Mouse (Mus musculus): ENCODE measurements around the gene Ulk4. TPM values are rescaled to one million over a fixed set of nuclear protein-coding genes. Genes with fewer than 3 reads are reported as not detected.

Ulk4 gene
- polyA plus RNA-seq, 1 experiment from 2014 or later: 32.8 TPM

DNA sequence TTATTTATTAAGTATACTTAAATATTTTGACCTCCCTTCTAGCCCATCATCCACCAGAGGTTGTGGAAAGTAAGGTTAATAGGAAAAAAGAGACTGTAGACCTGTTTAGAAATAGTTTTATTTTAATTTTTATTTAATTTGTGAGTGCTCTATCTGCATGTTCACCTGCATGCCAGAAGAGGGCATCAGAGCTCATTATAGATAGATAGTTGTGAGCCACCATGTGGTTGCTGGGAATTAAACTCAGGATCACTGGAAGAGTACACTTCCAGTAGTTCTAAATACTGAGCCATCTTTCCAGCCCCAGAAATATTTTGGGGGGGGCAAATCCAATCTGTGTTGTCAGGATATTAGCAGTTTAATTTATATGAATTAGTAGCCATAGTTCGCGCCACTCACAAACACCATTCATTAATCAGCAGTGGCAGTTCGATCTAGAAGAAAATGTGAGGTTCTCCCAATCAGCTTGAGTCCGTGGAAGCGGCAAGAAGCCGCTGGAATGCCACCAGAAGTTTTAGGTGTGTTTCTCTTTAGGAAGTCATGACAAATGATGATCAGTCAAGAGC is 6.7 kb upstream of the Ulk4 start:
- Histone ChIP-seq H3K4me1 (replicated peaks) (peaks cover 18% of the 10 kb centered on the region), H3K9me3 (replicated peaks) (no peaks in the 10 kb centered on the region; the same call in 1 of the 2 replicates), H3K9ac (no peak overlapping the region), H3K4me2 (no peak overlapping the region), H3K27me3 (no peaks in the 10 kb centered on the region), H3K4me3 (replicated peaks) (no peak overlapping the region), H3K36me3 (replicated peaks) (no peaks in the 10 kb centered on the region), H3K27ac (replicated peaks) (no peak overlapping the region)
- no peak for ATAC-seq (ENCODE audit: insufficient read depth)
- 87% methylated on average over 6 of the region's 6 CpGs for WGBS (ENCODE audit: insufficient replicate concordance)

DNA sequence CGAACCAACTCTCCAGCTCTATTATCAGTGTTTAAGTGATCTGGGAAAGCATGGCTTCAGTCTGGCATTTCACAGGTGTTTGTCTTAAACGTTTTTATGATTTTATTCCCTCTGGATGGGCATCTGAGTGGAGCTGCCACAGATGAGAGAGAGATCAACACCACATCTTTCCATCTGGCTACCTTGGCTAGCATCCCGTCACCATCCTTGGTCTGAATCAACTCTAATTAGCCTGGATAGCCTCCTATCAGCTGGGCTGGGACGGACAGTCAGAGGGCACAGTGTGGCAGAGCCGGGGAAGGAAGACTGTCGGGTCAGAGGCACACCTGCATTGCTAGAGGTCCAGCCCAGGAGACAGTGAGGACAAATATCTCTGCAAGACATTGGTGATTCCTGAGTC is 4.9 kb upstream of the Ulk4 start:
- H3K27ac ChIP-seq (replicated peaks): no peak overlapping the region
- H3K4me3 ChIP-seq (replicated peaks): no peak overlapping the region
- H3K27me3 ChIP-seq: no peaks in the 10 kb centered on the region
- no peak overlapping the region for H3K4me2 ChIP-seq
- H3K36me3 ChIP-seq (replicated peaks): no peaks in the 10 kb centered on the region
- H3K9ac ChIP-seq: no peak overlapping the region
- WGBS (ENCODE audit: insufficient replicate concordance): 65% methylated on average over 6 of the region's 6 CpGs
- peaks cover 29% of the 10 kb centered on the region for H3K4me1 ChIP-seq (replicated peaks)
- no peak for ATAC-seq (ENCODE audit: insufficient read depth)
- no peaks in the 10 kb centered on the region; the same call in 1 of the 2 replicates for H3K9me3 ChIP-seq (replicated peaks)

DNA sequence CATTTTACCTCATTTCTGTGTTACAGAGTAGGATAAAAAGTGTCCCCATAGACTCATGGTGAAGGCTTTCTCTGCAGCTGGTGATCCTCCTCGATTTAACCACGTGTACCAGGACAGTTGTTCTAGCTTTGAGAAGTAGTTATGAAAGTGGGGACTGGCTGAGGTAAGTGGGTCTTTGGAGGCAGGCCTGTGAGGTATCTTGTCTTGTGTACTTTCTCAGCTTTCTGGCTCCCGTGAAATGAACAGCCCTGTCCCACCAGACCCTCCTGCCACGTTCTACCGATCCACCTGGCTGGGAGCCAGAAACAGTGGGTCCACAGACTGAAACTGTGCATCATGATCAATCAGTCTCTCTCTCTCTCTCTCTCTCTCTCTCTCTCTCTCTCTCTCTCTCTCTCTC is 2.2 kb upstream of the Ulk4 start:
- 86% methylated on average over 5 of the region's 5 CpGs for WGBS (ENCODE audit: insufficient replicate concordance)
- H3K4me2 ChIP-seq: no peak overlapping the region

DNA sequence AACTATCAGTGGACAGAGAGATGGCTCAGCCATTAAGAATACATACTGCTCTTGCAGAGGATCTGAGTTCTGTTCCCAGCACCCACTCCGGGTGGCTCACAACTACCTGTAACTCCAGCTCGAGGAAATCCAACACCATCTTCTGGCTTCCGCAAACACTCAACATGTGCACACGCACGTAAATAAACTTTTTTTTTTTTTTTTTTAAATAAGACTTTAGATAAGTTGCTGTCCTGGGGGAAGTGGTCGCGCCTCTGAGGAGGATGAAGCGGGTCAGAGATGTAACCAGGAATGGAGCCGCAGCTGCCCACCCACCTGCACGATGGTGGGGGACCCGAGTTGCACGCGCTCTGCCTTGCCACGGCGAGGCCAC is 266 bp downstream of the Ulk4 start:
- Histone ChIP-seq H3K27ac (replicated peaks) (no peak overlapping the region), H3K9ac (peak overlapping the region; percentile 47), H3K27me3 (no peaks in the 10 kb centered on the region), H3K4me1 (replicated peaks) (peaks cover 19% of the 10 kb centered on the region), H3K9me3 (replicated peaks) (no peaks in the 10 kb centered on the region), H3K4me3 (replicated peaks) (peak overlapping the region; percentile 77), H3K36me3 (replicated peaks) (no peaks in the 10 kb centered on the region), H3K4me2 (peak overlapping the region; percentile 87)
- WGBS (ENCODE audit: insufficient replicate concordance): 21% methylated on average over 15 of the region's 15 CpGs
- ATAC-seq (ENCODE audit: insufficient read depth): no peak

More for the DNA sequence above, 2.2 kb upstream of the Ulk4 start:
- Histone ChIP-seq H3K4me1 (replicated peaks) (peaks cover 19% of the 10 kb centered on the region), H3K9ac (no peak overlapping the region), H3K9me3 (replicated peaks) (no peaks in the 10 kb centered on the region; the same call in 1 of the 2 replicates), H3K27ac (replicated peaks) (no peak overlapping the region), H3K36me3 (replicated peaks) (no peaks in the 10 kb centered on the region), H3K27me3 (no peaks in the 10 kb centered on the region), H3K4me3 (replicated peaks) (no peak overlapping the region)
- no peak for ATAC-seq (ENCODE audit: insufficient read depth)

DNA sequence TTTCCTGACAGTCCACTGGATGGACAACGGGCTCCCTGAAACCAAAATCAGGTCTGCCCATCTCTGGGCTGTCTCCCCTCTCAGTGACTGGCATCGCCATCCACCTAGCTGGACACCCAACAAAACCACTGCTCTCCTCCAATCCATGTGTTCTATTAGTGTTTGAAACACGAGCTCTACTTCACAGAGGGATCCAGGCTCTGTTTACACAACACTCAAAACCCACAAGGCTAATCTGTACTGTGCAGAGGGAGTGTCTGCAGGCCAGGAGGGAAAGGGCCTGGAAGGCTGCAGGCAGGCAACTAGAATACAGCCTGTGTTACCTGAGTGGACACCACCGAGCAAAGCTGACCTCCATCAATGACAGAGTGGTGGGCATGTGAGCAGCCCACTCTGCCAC is 5.4 kb downstream of the Ulk4 start:
- no peaks in the 10 kb centered on the region for H3K36me3 ChIP-seq (replicated peaks)
- H3K4me3 ChIP-seq (replicated peaks): no peak overlapping the region
- ATAC-seq (ENCODE audit: insufficient read depth): no peak; the same call in 1 of the 2 replicates
- H3K9ac ChIP-seq: no peak overlapping the region
- WGBS (ENCODE audit: insufficient replicate concordance): 46% methylated on average over 4 of the region's 4 CpGs
- H3K4me1 ChIP-seq (replicated peaks): peaks cover 2% of the 10 kb centered on the region
- H3K4me2 ChIP-seq: no peak overlapping the region
- H3K27ac ChIP-seq (replicated peaks): no peak overlapping the region
- no peaks in the 10 kb centered on the region for H3K9me3 ChIP-seq (replicated peaks)
- H3K27me3 ChIP-seq: no peaks in the 10 kb centered on the region

DNA sequence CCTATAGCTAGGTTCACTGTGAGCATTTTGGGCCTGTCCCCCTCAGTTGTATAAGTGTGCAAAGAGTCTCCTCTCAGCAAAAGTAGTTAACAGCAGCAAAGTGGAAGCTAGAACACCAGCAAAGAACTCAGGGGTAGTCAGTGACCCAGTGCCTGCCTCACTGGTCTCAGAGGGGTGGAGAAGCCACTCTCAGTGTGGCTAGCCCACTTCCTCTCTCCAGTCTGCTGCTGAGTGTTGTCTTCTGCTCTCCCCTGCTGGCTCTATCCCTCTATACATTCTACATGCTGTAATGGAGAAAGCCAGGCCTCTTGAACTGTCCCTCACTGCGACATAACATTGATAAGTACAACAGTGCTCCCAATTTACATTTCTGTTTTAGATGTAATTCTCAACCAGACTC is 5.8 kb downstream of the Ulk4 start:
- no peaks in the 10 kb centered on the region for H3K4me1 ChIP-seq (replicated peaks)

DNA sequence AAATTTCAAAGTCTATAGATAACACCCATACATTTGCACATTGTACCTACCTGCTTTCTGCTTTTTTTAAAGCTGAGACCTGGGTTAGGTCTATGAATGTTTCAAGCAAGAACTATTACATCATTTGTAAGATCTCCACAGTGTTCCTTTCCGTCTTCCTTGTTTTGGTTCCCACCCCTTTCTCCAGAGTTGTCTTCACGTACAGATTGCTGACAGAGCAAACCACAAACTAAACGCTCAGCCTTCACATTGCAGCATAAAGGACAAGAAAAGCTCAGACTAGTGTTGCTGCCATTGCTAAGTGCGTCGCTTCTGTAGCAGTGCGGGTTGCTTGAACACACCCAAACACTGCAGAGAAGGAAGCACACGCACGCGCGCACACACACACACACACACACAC is 11.7 kb downstream of the Ulk4 start:
- no peak overlapping the region for H3K27ac ChIP-seq (replicated peaks)
- ATAC-seq (ENCODE audit: insufficient read depth): no peak
- H3K4me2 ChIP-seq: no peak overlapping the region
- H3K4me3 ChIP-seq (replicated peaks): no peak overlapping the region
- H3K9ac ChIP-seq: no peak overlapping the region
- H3K27me3 ChIP-seq: no peaks in the 10 kb centered on the region
- no peaks in the 10 kb centered on the region for H3K4me1 ChIP-seq (replicated peaks)
- H3K36me3 ChIP-seq (replicated peaks): no peaks in the 10 kb centered on the region
- 39% methylated on average over 10 of the region's 10 CpGs for WGBS (ENCODE audit: insufficient replicate concordance)
- no peaks in the 10 kb centered on the region for H3K9me3 ChIP-seq (replicated peaks)

More for the DNA sequence above, 5.8 kb downstream of the Ulk4 start:
- H3K27ac ChIP-seq (replicated peaks): no peak overlapping the region
- no peaks in the 10 kb centered on the region for H3K36me3 ChIP-seq (replicated peaks)
- no peak overlapping the region for H3K9ac ChIP-seq
- no peaks in the 10 kb centered on the region for H3K9me3 ChIP-seq (replicated peaks)
- 48% methylated on average over 1 of the region's 1 CpGs for WGBS (ENCODE audit: insufficient replicate concordance)
- no peak for ATAC-seq (ENCODE audit: insufficient read depth)
- H3K27me3 ChIP-seq: no peaks in the 10 kb centered on the region
- H3K4me3 ChIP-seq (replicated peaks): no peak overlapping the region
- H3K4me2 ChIP-seq: no peak overlapping the region

DNA sequence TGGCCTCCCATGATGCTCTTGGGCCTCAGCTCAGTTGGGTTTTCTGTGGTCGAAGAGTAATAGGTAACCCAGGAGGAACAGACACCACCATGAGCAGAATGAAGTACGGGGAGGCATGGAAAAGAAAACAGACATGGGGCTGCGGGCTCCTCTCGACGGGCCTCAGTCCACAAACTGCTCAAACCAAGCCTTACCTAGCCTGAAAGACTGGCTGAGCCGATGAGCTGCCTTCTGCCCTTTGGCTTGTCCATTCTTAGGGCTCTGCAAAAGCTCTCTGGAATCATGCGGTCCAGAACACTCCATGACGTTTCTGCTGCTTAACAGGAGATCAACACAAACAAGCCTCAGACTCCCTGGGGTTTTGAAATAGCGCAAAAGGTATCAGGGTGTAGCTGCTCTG is 19.9 kb downstream of the Ulk4 start:
- 68% methylated on average over 9 of the region's 9 CpGs for WGBS (ENCODE audit: insufficient replicate concordance)

DNA sequence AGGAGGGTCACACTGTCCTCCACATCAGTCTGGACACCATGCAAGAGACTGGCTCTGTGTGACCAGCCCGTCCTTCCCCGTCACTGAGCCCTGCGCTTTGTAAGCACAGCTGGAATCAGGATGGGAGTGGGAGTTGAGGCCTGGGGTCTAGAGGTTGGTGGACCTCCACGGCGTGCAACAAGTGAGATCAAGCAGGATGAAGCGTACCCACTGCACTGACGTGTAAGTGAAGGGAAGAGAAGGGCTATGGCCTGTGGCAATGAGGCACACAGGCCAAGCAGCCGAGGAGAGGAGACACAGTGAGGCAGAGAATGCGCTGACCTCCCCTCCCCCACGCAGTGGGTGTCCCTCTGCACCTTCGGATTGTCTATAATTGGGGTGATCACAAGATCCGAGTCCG is 22.2 kb downstream of the Ulk4 start:
- H3K4me1 ChIP-seq (replicated peaks): no peaks in the 10 kb centered on the region
- no peaks in the 10 kb centered on the region for H3K36me3 ChIP-seq (replicated peaks)
- ATAC-seq (ENCODE audit: insufficient read depth): no peak
- H3K27me3 ChIP-seq: no peaks in the 10 kb centered on the region
- H3K4me2 ChIP-seq: no peak overlapping the region
- WGBS (ENCODE audit: insufficient replicate concordance): 70% methylated on average over 13 of the region's 13 CpGs
- H3K9ac ChIP-seq: no peak overlapping the region
- H3K9me3 ChIP-seq (replicated peaks): no peaks in the 10 kb centered on the region
- no peak overlapping the region for H3K4me3 ChIP-seq (replicated peaks)
- no peak overlapping the region for H3K27ac ChIP-seq (replicated peaks)

More for the DNA sequence above, 19.9 kb downstream of the Ulk4 start:
- H3K36me3 ChIP-seq (replicated peaks): no peaks in the 10 kb centered on the region
- H3K27ac ChIP-seq (replicated peaks): no peak overlapping the region
- H3K9me3 ChIP-seq (replicated peaks): no peaks in the 10 kb centered on the region
- no peak overlapping the region for H3K9ac ChIP-seq
- no peak overlapping the region for H3K4me3 ChIP-seq (replicated peaks)
- no peaks in the 10 kb centered on the region for H3K4me1 ChIP-seq (replicated peaks)
- no peaks in the 10 kb centered on the region for H3K27me3 ChIP-seq
- ATAC-seq (ENCODE audit: insufficient read depth): no peak
- no peak overlapping the region for H3K4me2 ChIP-seq

DNA sequence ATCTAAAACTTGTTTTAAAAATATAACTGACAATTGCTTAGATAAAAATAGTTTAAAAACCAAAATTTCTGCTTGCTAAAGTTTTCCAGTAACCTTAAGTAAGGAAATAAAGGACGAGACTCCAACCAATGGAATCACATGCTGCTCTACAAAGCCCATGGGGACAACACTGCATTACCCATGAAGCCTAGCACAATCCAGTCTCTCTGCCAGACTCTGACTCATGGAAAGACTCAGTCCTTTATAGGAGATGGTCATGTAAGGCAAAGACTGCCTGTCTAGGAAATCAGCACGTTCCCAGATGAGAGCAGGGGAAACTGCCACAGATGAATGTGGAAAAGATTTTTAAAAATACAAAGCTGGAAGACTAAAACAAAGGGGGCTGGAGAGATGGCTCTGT is 23.0 kb downstream of the Ulk4 start:
- Histone ChIP-seq H3K4me1 (replicated peaks) (no peaks in the 10 kb centered on the region), H3K36me3 (replicated peaks) (no peaks in the 10 kb centered on the region), H3K27ac (replicated peaks) (no peak overlapping the region), H3K4me2 (no peak overlapping the region), H3K9me3 (replicated peaks) (no peaks in the 10 kb centered on the region), H3K27me3 (no peaks in the 10 kb centered on the region), H3K4me3 (replicated peaks) (no peak overlapping the region), H3K9ac (no peak overlapping the region)
- ATAC-seq (ENCODE audit: insufficient read depth): no peak
- WGBS (ENCODE audit: insufficient replicate concordance): 53% methylated on average over 2 of the region's 2 CpGs

DNA sequence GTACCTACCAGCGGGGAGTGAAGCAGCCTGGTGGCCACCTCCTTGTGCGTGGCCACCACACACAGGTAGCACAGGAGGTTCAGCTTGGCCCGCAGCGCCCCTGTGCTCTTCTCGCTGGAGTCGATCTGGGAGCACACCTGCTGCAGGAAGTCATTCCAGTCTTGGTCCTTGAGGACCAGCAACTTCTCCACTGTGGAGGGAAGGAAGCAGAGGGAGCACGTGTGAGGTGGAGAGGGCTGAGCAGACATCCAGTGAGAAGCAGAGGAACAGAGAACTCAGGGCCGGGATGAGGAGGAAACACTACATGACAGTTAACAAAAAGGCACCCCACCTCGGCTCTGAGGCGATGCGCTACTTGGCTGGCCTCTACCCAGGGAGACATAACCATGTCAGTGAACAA is 26.1 kb downstream of the Ulk4 start:
- 74% methylated on average over 11 of the region's 11 CpGs for WGBS (ENCODE audit: insufficient replicate concordance)
- Histone ChIP-seq H3K27me3 (no peaks in the 10 kb centered on the region), H3K9me3 (replicated peaks) (no peaks in the 10 kb centered on the region), H3K4me1 (replicated peaks) (no peaks in the 10 kb centered on the region), H3K36me3 (replicated peaks) (no peaks in the 10 kb centered on the region), H3K4me2 (no peak overlapping the region), H3K27ac (replicated peaks) (no peak overlapping the region), H3K4me3 (replicated peaks) (no peak overlapping the region), H3K9ac (no peak overlapping the region)
- ATAC-seq (ENCODE audit: insufficient read depth): no peak

DNA sequence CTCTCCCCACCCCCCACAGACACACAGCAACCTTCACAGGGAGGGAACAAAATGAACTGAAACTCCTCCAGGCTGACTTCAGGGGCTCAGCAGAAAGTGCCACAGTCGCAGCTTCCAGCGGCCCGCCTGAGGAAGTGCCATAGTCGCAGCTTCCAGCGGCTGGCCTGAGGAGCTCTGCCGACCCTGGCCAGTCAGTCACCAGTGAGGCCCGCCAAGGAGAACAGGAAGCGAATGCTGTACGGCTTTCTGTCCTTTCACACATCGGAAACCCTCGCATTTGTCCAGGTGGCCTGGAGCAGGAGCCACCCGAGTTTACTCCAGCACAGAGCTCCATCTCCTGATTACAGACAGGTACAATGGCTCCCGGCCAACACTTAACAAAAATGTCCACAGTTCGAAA is 27.2 kb downstream of the Ulk4 start:
- 20% methylated on average over 14 of the region's 14 CpGs for WGBS (ENCODE audit: insufficient replicate concordance)
- H3K4me2 ChIP-seq: no peak overlapping the region
- H3K4me1 ChIP-seq (replicated peaks): no peaks in the 10 kb centered on the region
- H3K9ac ChIP-seq: no peak overlapping the region
- H3K36me3 ChIP-seq (replicated peaks): no peaks in the 10 kb centered on the region
- no peaks in the 10 kb centered on the region for H3K9me3 ChIP-seq (replicated peaks)
- no peak overlapping the region for H3K4me3 ChIP-seq (replicated peaks)
- no peak overlapping the region for H3K27ac ChIP-seq (replicated peaks)
- H3K27me3 ChIP-seq: no peaks in the 10 kb centered on the region
- no peak for ATAC-seq (ENCODE audit: insufficient read depth)

All from liver, embryonic 15.5 days (tissue).